Mouse (Mus musculus): ENCODE measurements around the gene Mbnl1.
"Not testable (repeated sequence)": the region's sequence is repeated elsewhere in the genome, so short reads cannot be mapped to it uniquely, and the experiment has no call there.

The Mbnl1 gene

GRCm38 (mm10) chr3:60472681-60473177, at the start of gene Mbnl1:
TSS of gene Mbnl1 (plus strand) at chr3:60472830.
- DNase-seq (ENCODE audit: extremely low spot score, low read depth, low spot score): no peak

- no peak for DNase-seq (ENCODE audit: extremely low spot score, low read depth, low spot score)
These were observed 48.5 kb upstream of the Mbnl1 start for GRCm38 (mm10) chr3:60424148-60424547.

GRCm38 (mm10) chr3:60429049-60429448, 43.6 kb upstream of the Mbnl1 start:
- DNase-seq (ENCODE audit: extremely low spot score, low read depth, low spot score): no peak

- DNase-seq (ENCODE audit: extremely low spot score, low read depth, low spot score): no peak
These were observed 35.4 kb upstream of the Mbnl1 start for GRCm38 (mm10) chr3:60437254-60437653.

GRCm38 (mm10) chr3:60437678-60438232, 34.9 kb upstream of the Mbnl1 start:
- no peak for DNase-seq (ENCODE audit: extremely low spot score, low read depth, low spot score)

GRCm38 (mm10) chr3:60438715-60439114, 33.9 kb upstream of the Mbnl1 start:
- DNase-seq (ENCODE audit: extremely low spot score, low read depth, low spot score): no peak

GRCm38 (mm10) chr3:60461828-60462521, 10.7 kb upstream of the Mbnl1 start:
- no peak for DNase-seq (ENCODE audit: extremely low spot score, low read depth, low spot score)

GRCm38 (mm10) chr3:60468667-60469066, 4.0 kb upstream of the Mbnl1 start:
- DNase-seq (ENCODE audit: extremely low spot score, low read depth, low spot score): not testable (repeated sequence)

- DNase-seq (ENCODE audit: extremely low spot score, low read depth, low spot score): not testable (repeated sequence)
These were observed 3.3 kb upstream of the Mbnl1 start for GRCm38 (mm10) chr3:60469170-60469805.

GRCm38 (mm10) chr3:60472011-60472680, 484 bp upstream of the Mbnl1 start:
- no peak for DNase-seq (ENCODE audit: extremely low spot score, low read depth, low spot score)

GRCm38 (mm10) chr3:60473861-60474653, 1.4 kb downstream of the Mbnl1 start:
- DNase-seq (ENCODE audit: extremely low spot score, low read depth, low spot score): no peak

- DNase-seq (ENCODE audit: extremely low spot score, low read depth, low spot score): no peak
These were observed 2.0 kb downstream of the Mbnl1 start for GRCm38 (mm10) chr3:60474654-60474972.

GRCm38 (mm10) chr3:60475055-60475454, 2.4 kb downstream of the Mbnl1 start:
- DNase-seq (ENCODE audit: extremely low spot score, low read depth, low spot score): no peak

- no peak for DNase-seq (ENCODE audit: extremely low spot score, low read depth, low spot score)
These were observed 4.2 kb downstream of the Mbnl1 start for GRCm38 (mm10) chr3:60476751-60477255.

- DNase-seq (ENCODE audit: extremely low spot score, low read depth, low spot score): no peak
These were observed 5.8 kb downstream of the Mbnl1 start for GRCm38 (mm10) chr3:60478433-60478832.

- no peak for DNase-seq (ENCODE audit: extremely low spot score, low read depth, low spot score)
These were observed 8.1 kb downstream of the Mbnl1 start for GRCm38 (mm10) chr3:60480716-60481115.

GRCm38 (mm10) chr3:60481740-60482399, 9.2 kb downstream of the Mbnl1 start:
- DNase-seq (ENCODE audit: extremely low spot score, low read depth, low spot score): no peak

- DNase-seq (ENCODE audit: extremely low spot score, low read depth, low spot score): no peak
These were observed 10.7 kb downstream of the Mbnl1 start for GRCm38 (mm10) chr3:60483305-60483704.

- no peak for DNase-seq (ENCODE audit: extremely low spot score, low read depth, low spot score)
These were observed 13.5 kb downstream of the Mbnl1 start for GRCm38 (mm10) chr3:60485987-60486712.

All from hindlimb bud, embryonic 11.5 days (tissue).